Mouse (Mus musculus) limb, embryonic 12.5 days (tissue): ENCODE data around the gene A030005K14Rik. TPM values are rescaled to one million over a fixed set of nuclear protein-coding genes. Genes with fewer than 3 reads are reported as not detected.
A peak's percentile ranks its signal among the peaks of the same experiment; 100 is the strongest.

Experiments
- ATAC-seq: fragments of 200-750 bp; cut with Nextera tagmentation; 2 replicates; pipeline ENCODE4 v1.8.0; 2017; ENCODE audit warnings: low read depth, moderate TSS enrichment; ENCODE audit not compliant: insufficient number of reproducible peaks, insufficient read depth, low FRiP score, low TSS enrichment
- H3K27ac ChIP-seq: fragments of 300-500 bp; sonication (generic); 2 replicates; pipeline ENCODE4 v1.5.1; 2016; ENCODE audit warnings: mild to moderate bottlenecking, moderate library complexity
- H3K27me3 ChIP-seq: fragments of 300-500 bp; sonication (generic); 2 replicates; pipeline ENCODE4 v1.6.1; 2016; ENCODE audit warnings: mild to moderate bottlenecking, moderate library complexity
- H3K36me3 ChIP-seq: fragments of 300-500 bp; sonication (generic); 2 replicates; pipeline ENCODE4 v1.6.1; 2016; ENCODE audit warnings: mild to moderate bottlenecking, moderate library complexity
- H3K4me1 ChIP-seq: fragments of 300-500 bp; sonication (generic); replicated peaks from 2 replicates; pipeline ENCODE4 v1.6.1; 2016
- H3K4me2 ChIP-seq: fragments of 300-500 bp; sonication (generic); 2 replicates; pipeline ENCODE4 v1.6.1; 2016; ENCODE audit warnings: mild to moderate bottlenecking, moderate library complexity
- H3K4me3 ChIP-seq: fragments of 300-500 bp; sonication (generic); replicated peaks from 2 replicates; pipeline ENCODE4 v1.5.1; 2016; ENCODE audit warnings: mild to moderate bottlenecking
- H3K9ac ChIP-seq: fragments of 300-500 bp; sonication (generic); replicated peaks from 2 replicates; pipeline ENCODE4 v1.6.1; 2016; ENCODE audit warnings: mild to moderate bottlenecking, moderate library complexity
- H3K9me3 ChIP-seq: fragments of 300-500 bp; sonication (generic); 2 replicates; pipeline ENCODE4 v1.6.1; 2016; ENCODE audit warnings: mild to moderate bottlenecking, moderate library complexity
- WGBS: fragments of 180-500 bp; shearing (Covaris S2); methylation state at CpG from one replicate; pipeline ENCODE4 v1.1.7; 2016; 5-methylcytosine and 5-hydroxymethylcytosine counted together
- polyA plus RNA-seq: library from polyadenylated mRNA; unstranded; fragments of >200 nt; fragmentation: Nextera tagmentation; extraction: Ambion mirVana; gene quantifications from 2 replicates; pipeline ENCODE4 v1.2.1, GENCODE M21; 2016

A030005K14Rik gene
- not detected in 2 replicates for polyA plus RNA-seq

GRCm38 (mm10) chr1:83059278-83059677 is at the start of gene A030005K14Rik:
A030005K14Rik (minus strand) TSS chr1:83059378.
- Histone ChIP-seq H3K36me3 (no peaks in the 10 kb centered on the region), H3K27me3 (no peaks in the 10 kb centered on the region), H3K9ac (no peak within 1 kb of the TSS), H3K4me1 (no peaks in the 10 kb centered on the region), H3K4me2 (no peak within 1 kb of the TSS), H3K27ac (no peak within 1 kb of the TSS), H3K9me3 (no peaks in the 10 kb centered on the region), H3K4me3 (no peak within 1 kb of the TSS)
- WGBS = 91% methylated on average over 9 of the region's 9 CpGs
- no peak for ATAC-seq

- no peak overlapping the region for H3K27ac ChIP-seq
- no peak overlapping the region for H3K9ac ChIP-seq
- H3K4me3 ChIP-seq = no peak overlapping the region
- H3K36me3 ChIP-seq = no peaks in the 10 kb centered on the region
- no peak for ATAC-seq
- H3K4me2 ChIP-seq = no peak overlapping the region
- no peaks in the 10 kb centered on the region for H3K27me3 ChIP-seq
- H3K9me3 ChIP-seq = no peaks in the 10 kb centered on the region
- no peaks in the 10 kb centered on the region for H3K4me1 ChIP-seq
- 79% methylated on average over 5 of the region's 5 CpGs for WGBS
Observed at GRCm38 (mm10) chr1:83107410-83107978, 48.3 kb upstream of the A030005K14Rik start.

- Histone ChIP-seq H3K4me1 (peaks cover 5% of the 10 kb centered on the region; the same call in 1 of the 2 replicates), H3K27ac (no peak overlapping the region), H3K4me2 (no peak overlapping the region), H3K9ac (no peak overlapping the region), H3K4me3 (no peak overlapping the region), H3K9me3 (no peaks in the 10 kb centered on the region), H3K27me3 (no peaks in the 10 kb centered on the region), H3K36me3 (no peaks in the 10 kb centered on the region)
- no peak for ATAC-seq
- 75% methylated on average over 1 of the region's 1 CpGs for WGBS
Observed at GRCm38 (mm10) chr1:83105464-83105863, 46.3 kb upstream of the A030005K14Rik start.

- Histone ChIP-seq H3K27me3 (no peaks in the 10 kb centered on the region), H3K4me2 (no peak overlapping the region), H3K9ac (no peak overlapping the region), H3K4me3 (no peak overlapping the region), H3K36me3 (no peaks in the 10 kb centered on the region), H3K9me3 (no peaks in the 10 kb centered on the region), H3K4me1 (peaks cover 5% of the 10 kb centered on the region; the same call in 1 of the 2 replicates), H3K27ac (no peak overlapping the region)
- ATAC-seq = no peak
- 43% methylated on average over 3 of the region's 3 CpGs for WGBS
Observed at GRCm38 (mm10) chr1:83101891-83102290, 42.7 kb upstream of the A030005K14Rik start.

- WGBS = 88% methylated on average over 7 of the region's 7 CpGs
- H3K4me2 ChIP-seq = no peak overlapping the region
- peaks cover 5% of the 10 kb centered on the region; the same call in 1 of the 2 replicates for H3K4me1 ChIP-seq
- H3K9ac ChIP-seq = no peak overlapping the region
- ATAC-seq = no peak
- no peaks in the 10 kb centered on the region for H3K36me3 ChIP-seq
- no peaks in the 10 kb centered on the region for H3K9me3 ChIP-seq
- no peak overlapping the region for H3K4me3 ChIP-seq
- H3K27me3 ChIP-seq = no peaks in the 10 kb centered on the region
- H3K27ac ChIP-seq = no peak overlapping the region
Observed at GRCm38 (mm10) chr1:83099580-83100137, 40.5 kb upstream of the A030005K14Rik start.

GRCm38 (mm10) chr1:83099160-83099559 is 40.0 kb upstream of the A030005K14Rik start:
- Histone ChIP-seq H3K36me3 (no peaks in the 10 kb centered on the region), H3K9me3 (no peaks in the 10 kb centered on the region), H3K27me3 (no peaks in the 10 kb centered on the region), H3K4me2 (no peak overlapping the region), H3K4me3 (no peak overlapping the region), H3K9ac (no peak overlapping the region), H3K27ac (no peak overlapping the region), H3K4me1 (peaks cover 5% of the 10 kb centered on the region; the same call in 1 of the 2 replicates)
- ATAC-seq = no peak
- WGBS = 87% methylated on average over 2 of the region's 2 CpGs

- peaks cover 4% of the 10 kb centered on the region; the same call in 1 of the 2 replicates for H3K4me1 ChIP-seq
- H3K36me3 ChIP-seq = no peaks in the 10 kb centered on the region
- no peak overlapping the region for H3K4me3 ChIP-seq
- WGBS = 62% methylated on average over 4 of the region's 4 CpGs
- H3K4me2 ChIP-seq = no peak overlapping the region
- no peak overlapping the region for H3K9ac ChIP-seq
- ATAC-seq = no peak
- H3K27me3 ChIP-seq = no peaks in the 10 kb centered on the region
- 0 out of 2 replicates have a peak, but pooled peaks cover 3% of the 10 kb centered on the region for H3K9me3 ChIP-seq
- no peak overlapping the region for H3K27ac ChIP-seq
Observed at GRCm38 (mm10) chr1:83096935-83097334, 37.8 kb upstream of the A030005K14Rik start.

- Histone ChIP-seq H3K27me3 (no peaks in the 10 kb centered on the region), H3K4me3 (no peak overlapping the region), H3K4me2 (no peak overlapping the region), H3K4me1 (no peaks in the 10 kb centered on the region), H3K36me3 (no peaks in the 10 kb centered on the region), H3K9me3 (0 out of 2 replicates have a peak, but pooled peaks cover 3% of the 10 kb centered on the region), H3K9ac (no peak overlapping the region), H3K27ac (no peak overlapping the region)
- 70% methylated on average over 3 of the region's 3 CpGs for WGBS
- ATAC-seq = no peak
Observed at GRCm38 (mm10) chr1:83091268-83091667, 32.1 kb upstream of the A030005K14Rik start.

GRCm38 (mm10) chr1:83084790-83085189 is 25.6 kb upstream of the A030005K14Rik start:
- no peaks in the 10 kb centered on the region for H3K27me3 ChIP-seq
- no peak overlapping the region for H3K9ac ChIP-seq
- H3K4me2 ChIP-seq = no peak overlapping the region
- H3K4me3 ChIP-seq = no peak overlapping the region
- no peaks in the 10 kb centered on the region for H3K36me3 ChIP-seq
- H3K27ac ChIP-seq = no peak overlapping the region
- 95% methylated on average over 2 of the region's 2 CpGs for WGBS
- no peaks in the 10 kb centered on the region for H3K9me3 ChIP-seq
- H3K4me1 ChIP-seq = 0 out of 2 replicates have a peak, but pooled peaks cover 7% of the 10 kb centered on the region
- ATAC-seq = no peak

GRCm38 (mm10) chr1:83077016-83077415 is 17.8 kb upstream of the A030005K14Rik start:
- H3K9me3 ChIP-seq = no peaks in the 10 kb centered on the region
- no peaks in the 10 kb centered on the region for H3K27me3 ChIP-seq
- no peaks in the 10 kb centered on the region for H3K36me3 ChIP-seq
- ATAC-seq = no peak
- H3K27ac ChIP-seq = no peak overlapping the region
- H3K4me3 ChIP-seq = no peak overlapping the region
- 79% methylated on average over 6 of the region's 6 CpGs for WGBS
- no peak overlapping the region for H3K4me2 ChIP-seq
- H3K4me1 ChIP-seq = no peaks in the 10 kb centered on the region
- H3K9ac ChIP-seq = no peak overlapping the region

- H3K4me3 ChIP-seq = no peak overlapping the region; the same call in 1 of the 2 replicates
- H3K36me3 ChIP-seq = no peaks in the 10 kb centered on the region
- 49% methylated on average over 11 of the region's 11 CpGs for WGBS
- H3K27ac ChIP-seq = no peak overlapping the region
- no peak overlapping the region for H3K9ac ChIP-seq
- ATAC-seq = peak; percentile 63; the same call in 1 of the 2 replicates
- peak overlapping the region; percentile 30; the same call in 1 of the 2 replicates for H3K4me2 ChIP-seq
- H3K9me3 ChIP-seq = no peaks in the 10 kb centered on the region
- no peaks in the 10 kb centered on the region for H3K27me3 ChIP-seq
- H3K4me1 ChIP-seq = no peaks in the 10 kb centered on the region
Observed at GRCm38 (mm10) chr1:83076190-83076917, 17.2 kb upstream of the A030005K14Rik start.
